Mouse (Mus musculus) megakaryocyte progenitor cell, adult 5-6 weeks (primary cell): Measurements from ENCODE around the gene Samd10. TPM values are rescaled to one million over a fixed set of nuclear protein-coding genes. Genes with fewer than 3 reads are reported as not detected.

Experiments used
- ATAC-seq: replicated peaks from 2 replicates; pipeline ENCODE4 v1.8.0; 2016; ENCODE audit warnings: mild to moderate bottlenecking, moderate TSS enrichment, inconsistent platforms; ENCODE audit not compliant: poor library complexity
- total RNA-seq, 2 experiments: library from RNA; stranded (forward) in 1 of 2; stranded (reverse) in 1 of 2; fragments of 157-497, 149-512 nt in 1 of 2; fragments of 200-1000 nt in 1 of 2; gene quantifications; 2 replicates each; pipeline versions ENCODE4 v1.2.3 to v1.2.4; 2015 to 2017

Samd10 gene
- total RNA-seq, 2 experiments from 2014 or later, result 2.0 to 9.0 TPM

GRCm38 (mm10) chr2:181577981-181578581 is 20.9 kb downstream of the Samd10 start:
- ATAC-seq, result peak; percentile 45

- no peak for ATAC-seq
Measured at GRCm38 (mm10) chr2:181577126-181577525, 21.9 kb downstream of the Samd10 start.

GRCm38 (mm10) chr2:181576613-181577012 is 22.4 kb downstream of the Samd10 start:
- ATAC-seq, result no peak

GRCm38 (mm10) chr2:181574921-181575545 is 24.0 kb downstream of the Samd10 start:
- ATAC-seq, result no peak

GRCm38 (mm10) chr2:181573961-181574360 is 25.1 kb downstream of the Samd10 start:
- no peak for ATAC-seq

GRCm38 (mm10) chr2:181572921-181573920 is 25.8 kb downstream of the Samd10 start:
- no peak for ATAC-seq

- no peak for ATAC-seq
Measured at GRCm38 (mm10) chr2:181571941-181572670, 26.9 kb downstream of the Samd10 start.

GRCm38 (mm10) chr2:181570921-181571595 is 28.0 kb downstream of the Samd10 start:
- ATAC-seq, result 0 out of 2 replicates have a peak, but pooled peaks have one; percentile 19

GRCm38 (mm10) chr2:181570375-181570774 is 28.6 kb downstream of the Samd10 start:
- no peak for ATAC-seq

GRCm38 (mm10) chr2:181569856-181570255 is 29.2 kb downstream of the Samd10 start:
- ATAC-seq, result no peak

- peak; percentile 84 for ATAC-seq
Measured at GRCm38 (mm10) chr2:181568272-181569008, 30.6 kb downstream of the Samd10 start.

- no peak for ATAC-seq
Measured at GRCm38 (mm10) chr2:181567338-181567737, 31.7 kb downstream of the Samd10 start.

GRCm38 (mm10) chr2:181553772-181554171 is 45.2 kb downstream of the Samd10 start:
- ATAC-seq, result peak; percentile 91

GRCm38 (mm10) chr2:181550233-181550632 is 48.8 kb downstream of the Samd10 start:
- ATAC-seq, result no peak

- ATAC-seq, result no peak
Measured at GRCm38 (mm10) chr2:181548682-181549081, 50.3 kb downstream of the Samd10 start.

- 0 out of 2 replicates have a peak, but pooled peaks have one; percentile 17 for ATAC-seq
Measured at GRCm38 (mm10) chr2:181548227-181548626, 50.8 kb downstream of the Samd10 start.

GRCm38 (mm10) chr2:181546142-181546541 is 52.9 kb downstream of the Samd10 start:
- ATAC-seq, result peak; percentile 73
